Mouse (Mus musculus) CD8-positive naive resting alpha-beta T cell, adult 2 months (primary cell): ENCODE results near the gene Atxn1.

Source experiments
- DNase-seq, 2 experiments: peaks; one replicate each; pipeline ENCODE4 v3.0.0; 2022; ENCODE audit warnings: low read depth in 2 of 2, low spot score in 2 of 2

Gene Atxn1

GRCm38 (mm10) chr13:45595416-45595815 lies 369.4 kb downstream of the Atxn1 start:
- no peak for DNase-seq

- DNase-seq: no peak
Observed at GRCm38 (mm10) chr13:45593914-45594313, 370.9 kb downstream of the Atxn1 start.

GRCm38 (mm10) chr13:45590898-45591297 lies 373.9 kb downstream of the Atxn1 start:
- no peak for DNase-seq

- no peak for DNase-seq
Observed at GRCm38 (mm10) chr13:45583061-45583460, 381.7 kb downstream of the Atxn1 start.

- no peak for DNase-seq
Observed at GRCm38 (mm10) chr13:45582294-45582693, 382.5 kb downstream of the Atxn1 start.

- DNase-seq: no peak
Observed at GRCm38 (mm10) chr13:45579751-45580150, 385.1 kb downstream of the Atxn1 start.

- DNase-seq: no peak
Observed at GRCm38 (mm10) chr13:45577784-45578183, 387.0 kb downstream of the Atxn1 start.

- DNase-seq: no peak
Observed at GRCm38 (mm10) chr13:45577366-45577765, 387.4 kb downstream of the Atxn1 start.

- DNase-seq: no peak
Observed at GRCm38 (mm10) chr13:45576185-45576584, 388.6 kb downstream of the Atxn1 start.

- peak in 1 of 2 experiments; percentile 11 for DNase-seq
Observed at GRCm38 (mm10) chr13:45572768-45573167, 392.0 kb downstream of the Atxn1 start.

GRCm38 (mm10) chr13:45571795-45572262 lies 393.0 kb downstream of the Atxn1 start:
- DNase-seq: peak; percentile 31 to 60

GRCm38 (mm10) chr13:45569932-45570331 lies 394.9 kb downstream of the Atxn1 start:
- no peak for DNase-seq

GRCm38 (mm10) chr13:45564946-45565345 lies 399.9 kb downstream of the Atxn1 start:
- no peak for DNase-seq

GRCm38 (mm10) chr13:45562011-45562410 lies 402.8 kb downstream of the Atxn1 start:
- no peak for DNase-seq

- DNase-seq: no peak
Observed at GRCm38 (mm10) chr13:45560543-45560942, 404.3 kb downstream of the Atxn1 start.

- DNase-seq: no peak
Observed at GRCm38 (mm10) chr13:45559258-45559657, 405.6 kb downstream of the Atxn1 start.

GRCm38 (mm10) chr13:45558367-45558766 lies 406.4 kb downstream of the Atxn1 start:
- DNase-seq: no peak

- DNase-seq: no peak
Observed at GRCm38 (mm10) chr13:45553674-45554073, 411.1 kb downstream of the Atxn1 start.

GRCm38 (mm10) chr13:45547549-45547948 lies 417.3 kb downstream of the Atxn1 start:
- no peak for DNase-seq

GRCm38 (mm10) chr13:45546946-45547345 lies 417.9 kb downstream of the Atxn1 start:
- no peak for DNase-seq

- no peak for DNase-seq
Observed at GRCm38 (mm10) chr13:45545974-45546373, 418.8 kb downstream of the Atxn1 start.

- DNase-seq: peak in 1 of 2 experiments; percentile 6
Observed at GRCm38 (mm10) chr13:45539205-45539568, 425.6 kb downstream of the Atxn1 start.

- no peak for DNase-seq
Observed at GRCm38 (mm10) chr13:45538532-45539204, 426.1 kb downstream of the Atxn1 start.
